Mouse (Mus musculus) gastrocnemius, adult 18-20 months (tissue): ENCODE data around the gene March5. TPM values are rescaled to one million over a fixed set of nuclear protein-coding genes. Genes with fewer than 3 reads are reported as not detected.
"Not testable (repeated sequence)": the region's sequence is repeated elsewhere in the genome, so short reads cannot be mapped to it uniquely, and the experiment has no call there.

ENCODE experiments used
- DNase-seq: peaks from one replicate; pipeline ENCODE4 v3.0.0; 2021; ENCODE audit warnings: low spot score
- total RNA-seq, 2 experiments: library from RNA; stranded (reverse); gene quantifications; 2 replicates each; pipeline ENCODE4 v1.2.3; 2021

The March5 gene
- total RNA-seq, 2 experiments from 2014 or later, result 74.3 to 83.1 TPM

- DNase-seq, result peak; percentile 42
Measured at GRCm38 (mm10) chr19:37208176-37208755, 923 bp downstream of the March5 start, which contains the start of gene Cpeb3. Gene Cpeb3 (minus strand): TSS chr19:37208601.

DNA sequence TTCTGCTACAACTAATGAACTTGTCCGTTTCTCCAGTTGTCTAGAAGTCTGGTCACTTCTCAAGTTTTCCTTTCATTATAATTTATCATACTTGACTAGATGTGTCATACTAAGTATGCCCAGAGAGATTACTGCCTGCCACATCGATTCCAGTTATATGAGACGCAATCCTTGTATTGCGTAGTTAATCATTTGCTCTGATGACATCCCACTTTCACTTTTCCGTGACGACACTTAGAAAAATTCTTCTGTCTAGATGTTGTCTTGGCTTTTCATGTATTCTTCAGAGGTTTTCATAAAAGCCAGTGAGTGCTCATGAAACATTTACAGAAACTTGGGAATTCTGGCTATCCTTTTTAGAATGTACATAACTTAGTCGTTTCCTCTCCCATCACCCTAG is 1.6 kb downstream of the March5 start:
- no peak for DNase-seq

DNA sequence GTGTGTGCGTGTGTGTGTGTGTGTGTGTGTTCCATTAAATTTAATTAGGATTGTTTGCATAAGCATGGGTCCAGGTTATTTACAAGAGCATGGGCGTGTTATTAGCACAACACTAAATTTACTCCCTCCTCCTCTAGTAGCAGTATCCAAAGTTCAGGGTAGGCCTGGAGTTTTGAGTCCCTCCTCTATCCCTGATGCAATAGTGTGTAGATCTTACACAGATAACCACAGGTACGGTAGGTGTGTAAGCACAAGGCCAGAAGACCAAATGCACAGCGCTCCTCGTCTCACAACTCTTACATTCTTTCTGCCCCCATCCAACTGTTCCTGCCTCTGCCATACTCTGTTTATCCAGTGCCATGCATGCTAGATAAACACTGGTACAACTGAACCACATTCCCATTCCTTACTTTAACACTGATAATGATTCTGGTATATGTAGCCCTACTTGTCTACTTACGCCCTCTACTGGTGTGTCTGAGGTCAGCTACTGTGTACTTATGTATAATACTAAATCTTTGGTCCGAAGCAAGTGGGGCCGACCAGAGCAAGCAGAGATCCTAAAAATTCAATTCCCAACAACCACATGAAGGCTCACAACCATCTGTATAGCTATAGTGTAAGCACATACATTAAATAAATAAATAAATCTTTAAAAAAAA is 2.3 kb downstream of the March5 start:
- no peak for DNase-seq

- no peak for DNase-seq
Measured at GRCm38 (mm10) chr19:37210457-37210856, 3.1 kb downstream of the March5 start.

DNA sequence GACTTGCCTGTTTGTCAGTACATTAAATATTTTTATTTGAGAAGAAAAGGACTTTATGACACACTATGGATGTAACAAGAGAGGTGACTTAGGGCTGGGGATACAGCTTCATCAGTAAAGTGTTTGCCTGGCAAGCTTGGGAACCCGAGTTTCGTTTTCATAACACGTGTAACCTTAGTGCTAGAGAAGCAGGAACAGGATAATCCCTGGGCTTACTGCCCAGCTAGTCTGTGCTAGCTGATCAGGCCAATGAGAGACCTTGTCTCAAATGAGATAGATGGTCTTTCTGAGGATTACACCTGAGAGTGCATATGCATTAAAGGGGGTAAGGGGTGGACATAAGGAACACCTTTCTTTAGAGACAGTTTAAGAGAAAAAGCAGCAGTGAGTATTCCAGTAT is 4.1 kb downstream of the March5 start:
- peak; percentile 49 for DNase-seq

- no peak for DNase-seq
Measured at GRCm38 (mm10) chr19:37214711-37215110, 7.4 kb downstream of the March5 start.

GRCm38 (mm10) chr19:37225197-37225862 is 18.0 kb downstream of the March5 start:
- DNase-seq, result no peak

GRCm38 (mm10) chr19:37232598-37232997 is 25.3 kb downstream of the March5 start:
- not testable (repeated sequence) for DNase-seq

DNA sequence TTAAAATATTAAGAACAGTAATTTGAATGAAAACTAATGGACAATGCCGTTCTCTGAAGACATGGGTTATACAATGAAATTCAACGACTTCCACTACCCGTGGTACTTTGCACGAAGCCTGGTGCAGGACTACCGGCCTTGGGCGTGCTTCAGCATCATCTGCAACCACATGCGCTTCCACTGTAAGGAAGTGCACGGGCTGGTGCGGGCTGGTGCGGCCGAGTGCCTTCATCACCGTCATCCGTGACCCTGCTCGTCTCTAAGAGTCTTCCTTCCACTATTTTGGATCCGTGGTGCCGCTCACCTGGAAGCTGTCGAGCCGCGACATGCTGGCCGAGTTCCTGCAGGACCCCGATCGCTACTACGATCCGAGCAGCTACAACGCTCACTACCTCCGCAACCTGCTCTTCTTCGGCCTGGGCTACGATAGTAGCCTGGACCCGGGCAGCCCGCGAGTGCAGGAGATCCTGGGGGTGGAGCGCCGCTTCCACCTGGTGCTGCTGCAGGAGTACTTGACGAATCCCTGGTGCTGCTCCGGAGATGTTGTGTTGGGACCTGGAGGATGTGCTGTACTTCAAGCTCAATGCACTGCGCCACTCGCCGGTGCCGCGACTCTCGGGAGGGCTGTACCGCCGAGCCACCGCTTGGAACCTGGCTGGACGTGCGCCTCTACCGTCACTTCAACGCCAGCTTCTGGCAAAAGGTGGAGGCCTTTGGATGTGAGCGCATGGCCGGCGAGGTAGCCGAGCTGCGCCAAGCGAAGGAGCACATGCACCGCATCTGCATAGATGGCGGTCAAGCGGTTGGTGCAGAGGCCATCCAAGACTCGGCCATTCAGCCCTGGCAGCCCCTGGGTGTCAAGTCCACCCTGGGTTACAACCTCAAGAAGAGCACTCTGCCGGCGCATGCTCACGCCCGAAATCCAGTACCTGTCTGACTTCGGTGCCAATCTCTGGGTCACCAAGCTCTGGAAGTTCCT is 26.5 kb downstream of the March5 start:
- DNase-seq, result no peak

GRCm38 (mm10) chr19:37235818-37236217 is 28.5 kb downstream of the March5 start:
- no peak for DNase-seq

GRCm38 (mm10) chr19:37237306-37237705 is 30.0 kb downstream of the March5 start:
- no peak for DNase-seq

DNA sequence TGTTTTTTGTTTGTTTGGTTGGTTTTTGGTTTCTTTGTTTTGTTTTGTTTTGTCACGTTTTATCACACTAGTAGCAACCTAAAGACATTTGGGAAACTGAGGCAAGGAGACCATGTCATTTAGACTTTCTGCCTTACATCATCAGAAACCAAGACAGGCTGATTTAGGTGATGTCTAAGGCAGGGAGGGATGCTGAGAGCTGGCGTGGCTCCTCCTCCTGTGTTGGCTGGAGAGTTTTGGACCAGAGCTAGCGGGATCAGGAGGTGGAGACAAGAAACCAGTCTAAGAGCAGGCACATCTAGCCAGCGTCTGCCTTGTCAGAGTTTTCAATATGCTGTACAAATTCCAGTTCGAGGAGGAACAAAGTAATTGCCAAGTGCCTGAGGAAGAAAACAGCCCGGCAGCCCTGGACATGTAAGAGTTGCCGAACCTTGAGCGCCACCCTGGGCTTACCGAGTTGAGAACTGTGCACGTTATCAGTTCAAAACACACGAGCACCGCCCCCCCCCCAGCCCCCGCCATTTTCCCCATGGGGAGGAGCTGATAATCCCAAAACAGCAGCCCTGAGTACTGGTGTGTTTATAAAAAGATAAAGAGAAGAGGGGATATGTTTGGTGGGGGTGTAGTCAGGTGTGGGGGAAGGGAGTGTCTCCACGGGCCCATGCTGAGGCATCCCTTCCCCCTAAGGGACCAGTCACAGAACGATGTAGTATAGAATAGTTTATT is 30.5 kb downstream of the March5 start:
- DNase-seq, result no peak

DNA sequence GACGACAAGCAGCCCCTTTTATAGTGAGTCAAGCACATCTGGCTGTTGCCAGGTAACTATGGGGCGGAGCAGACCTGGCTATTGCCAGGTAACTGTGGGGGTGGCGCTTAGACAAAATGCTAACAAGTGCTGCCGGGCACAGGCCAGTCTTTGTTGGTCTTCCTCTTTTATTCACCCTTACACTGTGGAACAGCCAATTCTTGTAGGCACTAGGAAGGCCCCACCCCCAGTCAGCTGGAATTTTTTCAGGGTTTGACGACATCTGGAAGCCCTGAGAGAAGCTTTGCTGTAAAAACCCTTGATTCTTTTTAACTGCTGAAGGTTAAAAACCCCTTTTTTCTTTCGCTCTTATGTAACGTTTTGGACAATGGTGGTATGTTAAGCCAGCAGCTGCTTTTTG is 31.3 kb downstream of the March5 start:
- DNase-seq, result no peak

- no peak for DNase-seq
Measured at GRCm38 (mm10) chr19:37239096-37239495, 31.8 kb downstream of the March5 start.

GRCm38 (mm10) chr19:37241201-37241600 is 33.9 kb downstream of the March5 start:
- no peak for DNase-seq

GRCm38 (mm10) chr19:37242707-37243106 is 35.4 kb downstream of the March5 start:
- DNase-seq, result no peak

- no peak for DNase-seq
Measured at GRCm38 (mm10) chr19:37246859-37247258, 39.5 kb downstream of the March5 start.

DNA sequence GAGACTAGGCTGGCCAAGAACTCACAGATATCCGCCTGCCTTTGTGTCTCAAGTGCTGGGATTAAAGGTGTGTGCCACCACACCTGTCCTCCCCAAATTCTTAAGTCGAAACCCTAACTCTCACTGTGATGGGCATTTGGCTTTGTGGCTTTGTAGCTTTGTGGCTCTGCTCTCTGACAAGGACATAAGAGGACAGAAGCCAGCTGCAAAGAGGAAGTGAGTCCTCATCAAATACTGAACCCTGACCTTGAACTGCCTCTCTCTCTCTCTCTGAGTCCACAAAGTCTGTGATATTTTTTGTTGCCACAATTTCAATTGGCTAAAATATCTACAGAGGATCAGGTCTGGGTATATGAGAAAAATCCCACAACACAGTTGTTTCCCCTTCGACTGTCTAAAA is 40.9 kb downstream of the March5 start:
- DNase-seq, result no peak

- DNase-seq, result no peak
Measured at GRCm38 (mm10) chr19:37252104-37252503, 44.8 kb downstream of the March5 start.

GRCm38 (mm10) chr19:37255321-37255720 is 48.0 kb downstream of the March5 start:
- no peak for DNase-seq

GRCm38 (mm10) chr19:37262389-37262788 is 55.0 kb downstream of the March5 start:
- no peak for DNase-seq
